Mouse (Mus musculus) v-Abl transformed pro-B cells (cell line): Measurements from ENCODE around the gene Sbf2.

Source experiments
- in situ Hi-C, 2 experiments: fragments of 400-800 bp; cut with MboI; formaldehyde crosslinking; loops; one replicate each; pipeline ENCODE4 v1.15.1; 2025; ENCODE audit not compliant: unreplicated experiment in 2 of 2

Sbf2 gene

GRCm38 (mm10) chr7:110286838-110287475, 327.8 kb downstream of the Sbf2 start:
- in situ Hi-C loops, result loop anchor here (5.0 to 25.0 kb wide), 8 partner anchors 140 to 1675 kb away; partner anchors contain the start of gene Adm (in 2 of the 2)

- in situ Hi-C loops, result loop anchor here (5.0 to 25.0 kb wide), 8 partner anchors 141 to 1676 kb away; partner anchors contain the start of gene Adm (in 2 of the 2)
These were observed 328.5 kb downstream of the Sbf2 start for GRCm38 (mm10) chr7:110286198-110286732.

GRCm38 (mm10) chr7:110285849-110286151, 328.9 kb downstream of the Sbf2 start:
- in situ Hi-C loops, result loop anchor here (5.0 to 25.0 kb wide), 8 partner anchors 142 to 1677 kb away; partner anchors contain the start of gene Adm (in 2 of the 2)

GRCm38 (mm10) chr7:110285076-110285848, 329.5 kb downstream of the Sbf2 start:
- in situ Hi-C loops, result loop anchor here (5.0 to 25.0 kb wide), 8 partner anchors 142 to 1677 kb away; partner anchors contain the start of gene Adm (in 2 of the 2)

- in situ Hi-C loops, result loop anchor here (10.0 to 25.0 kb wide), 5 partner anchors 151 to 1679 kb away; no protein-coding TSS in a partner anchor
These were observed 331.0 kb downstream of the Sbf2 start for GRCm38 (mm10) chr7:110283484-110284275.

- in situ Hi-C loops, result loop anchor here (10.0 to 25.0 kb wide), 5 partner anchors 152 to 1680 kb away; no protein-coding TSS in a partner anchor
These were observed 331.9 kb downstream of the Sbf2 start for GRCm38 (mm10) chr7:110282797-110283196.

- in situ Hi-C loops, result loop anchor here (10.0 to 25.0 kb wide), 5 partner anchors 153 to 1681 kb away; no protein-coding TSS in a partner anchor
These were observed 333.1 kb downstream of the Sbf2 start for GRCm38 (mm10) chr7:110281435-110282256.

- in situ Hi-C loops, result loop anchor here in 1 of 2 experiments (25.0 kb wide), 2 partner anchors 733 to 1683 kb away; no protein-coding TSS in a partner anchor
These were observed 335.5 kb downstream of the Sbf2 start for GRCm38 (mm10) chr7:110279183-110279582.

GRCm38 (mm10) chr7:110277734-110278245, 336.9 kb downstream of the Sbf2 start:
- in situ Hi-C loops, result loop anchor here in 1 of 2 experiments (25.0 kb wide), 2 partner anchors 735 to 1685 kb away; no protein-coding TSS in a partner anchor

- in situ Hi-C loops, result loop anchor here in 1 of 2 experiments (25.0 kb wide), 1 partner anchor 560 kb away; the partner anchor contains the start of genes Akip1, BC051019 and St5
These were observed 342.3 kb downstream of the Sbf2 start for GRCm38 (mm10) chr7:110272434-110272833.

- in situ Hi-C loops, result loop anchor here in 1 of 2 experiments (25.0 kb wide), 1 partner anchor 560 kb away; the partner anchor contains the start of genes Akip1, BC051019 and St5
These were observed 342.9 kb downstream of the Sbf2 start for GRCm38 (mm10) chr7:110271814-110272213.

GRCm38 (mm10) chr7:110270455-110270854, 344.3 kb downstream of the Sbf2 start:
- in situ Hi-C loops, result loop anchor here in 1 of 2 experiments (25.0 kb wide), 1 partner anchor 558 kb away; the partner anchor contains the start of genes Akip1, BC051019 and St5

GRCm38 (mm10) chr7:110269777-110270176, 344.9 kb downstream of the Sbf2 start:
- in situ Hi-C loops, result loop anchor here (5.0 to 25.0 kb wide), 5 partner anchors 102 to 755 kb away; partner anchors contain the start of genes Akip1 (in 1 of the 2), BC051019 (in 1 of the 2), Rpl27a (in 1 of the 2) and St5 (in 1 of the 2)

GRCm38 (mm10) chr7:110268511-110268910, 346.2 kb downstream of the Sbf2 start:
- in situ Hi-C loops, result loop anchor here (5.0 to 25.0 kb wide), 5 partner anchors 101 to 754 kb away; partner anchors contain the start of genes Akip1 (in 1 of the 2), BC051019 (in 1 of the 2), Rpl27a (in 1 of the 2) and St5 (in 1 of the 2)

GRCm38 (mm10) chr7:110267994-110268393, 346.7 kb downstream of the Sbf2 start:
- in situ Hi-C loops, result loop anchor here (5.0 to 25.0 kb wide), 5 partner anchors 101 to 753 kb away; partner anchors contain the start of genes Akip1 (in 1 of the 2), BC051019 (in 1 of the 2), Rpl27a (in 1 of the 2) and St5 (in 1 of the 2)

GRCm38 (mm10) chr7:110267014-110267413, 347.7 kb downstream of the Sbf2 start:
- in situ Hi-C loops, result loop anchor here (5.0 to 25.0 kb wide), 5 partner anchors 100 to 752 kb away; partner anchors contain the start of genes Akip1 (in 1 of the 2), BC051019 (in 1 of the 2), Rpl27a (in 1 of the 2) and St5 (in 1 of the 2)

- in situ Hi-C loops, result loop anchor here (5.0 to 25.0 kb wide), 5 partner anchors 98 to 751 kb away; partner anchors contain the start of genes Akip1 (in 1 of the 2), BC051019 (in 1 of the 2), Rpl27a (in 1 of the 2) and St5 (in 1 of the 2)
These were observed 348.9 kb downstream of the Sbf2 start for GRCm38 (mm10) chr7:110265796-110266195.
